Mouse (Mus musculus) liver, embryonic 11.5 days (tissue): ENCODE measurements around the gene Gm17304. TPM values are rescaled to one million over a fixed set of nuclear protein-coding genes. Genes with fewer than 3 reads are reported as not detected.

Experiments
- polyA plus RNA-seq: library from polyadenylated mRNA; unstranded; fragments of >200 nt; fragmentation: Nextera tagmentation; extraction: Ambion mirVana; gene quantifications from 2 replicates; pipeline ENCODE4 v1.2.1, GENCODE M21; 2014

Gene Gm17304
- polyA plus RNA-seq, 1 experiment from 2014 or later = not detected

Other genes starting within 250 kb of the Gm17304 start
- gene Barhl2, start 150.9 kb upstream of the Gm17304 start, polyA plus RNA-seq = not detected in 2 replicates
- gene Zfp644, start 88.2 kb downstream of the Gm17304 start, polyA plus RNA-seq = 36.6 and 44.4 TPM in 2 replicates